Mouse (Mus musculus): ENCODE measurements around the gene Nosip.
"Not testable (repeated sequence)": the region's sequence is repeated elsewhere in the genome, so short reads cannot be mapped to it uniquely, and the experiment has no call there.

Nosip gene

GRCm38 (mm10) chr7:45062239-45062835, at the start of gene Nosip, which contains the start of gene Prrg2:
Gene Nosip (plus strand): TSS chr7:45062429.
Gene Prrg2 (minus strand): TSS chr7:45062677.
- peak; percentile 88 for DNase-seq

DNA sequence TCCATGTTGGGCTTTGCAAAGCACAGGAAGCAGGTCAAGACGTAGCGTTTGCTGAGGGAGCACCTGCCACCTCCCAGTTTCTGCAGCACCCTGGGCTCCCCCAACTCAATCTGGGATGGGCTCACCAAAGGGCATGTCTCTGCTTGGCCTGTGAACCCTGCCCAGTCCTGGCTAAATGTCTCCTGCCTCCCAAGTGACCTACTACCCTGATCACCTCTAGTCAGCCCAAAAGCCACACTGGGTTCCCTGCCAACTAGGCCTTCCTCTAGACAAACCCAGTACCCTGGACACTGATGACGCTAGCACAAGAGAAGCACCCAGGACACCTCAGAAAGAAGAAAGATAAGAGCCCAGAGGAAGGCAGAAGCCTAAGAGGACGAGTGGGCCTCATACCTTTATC, 49.4 kb upstream of the Nosip start:
- no peak for DNase-seq

- DNase-seq = no peak
Measured at GRCm38 (mm10) chr7:45013366-45014095, 48.7 kb upstream of the Nosip start.

DNA sequence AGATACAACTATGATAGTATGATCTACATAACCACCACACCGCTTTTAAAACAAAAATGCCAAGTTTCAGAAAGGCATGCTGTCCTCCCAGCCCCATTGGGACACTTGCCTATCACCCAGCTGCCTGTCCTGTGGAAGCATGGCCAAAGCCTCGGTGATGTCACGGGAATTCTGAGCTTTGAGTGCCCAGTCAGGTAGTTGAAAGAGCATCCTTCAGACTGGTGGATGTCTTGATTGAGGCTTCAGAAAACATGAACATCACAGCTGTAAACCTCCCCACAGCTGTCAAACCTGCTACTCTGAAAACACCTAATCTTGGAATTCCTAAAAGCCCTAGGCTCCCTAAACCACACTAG, 48.2 kb upstream of the Nosip start:
- no peak for DNase-seq

DNA sequence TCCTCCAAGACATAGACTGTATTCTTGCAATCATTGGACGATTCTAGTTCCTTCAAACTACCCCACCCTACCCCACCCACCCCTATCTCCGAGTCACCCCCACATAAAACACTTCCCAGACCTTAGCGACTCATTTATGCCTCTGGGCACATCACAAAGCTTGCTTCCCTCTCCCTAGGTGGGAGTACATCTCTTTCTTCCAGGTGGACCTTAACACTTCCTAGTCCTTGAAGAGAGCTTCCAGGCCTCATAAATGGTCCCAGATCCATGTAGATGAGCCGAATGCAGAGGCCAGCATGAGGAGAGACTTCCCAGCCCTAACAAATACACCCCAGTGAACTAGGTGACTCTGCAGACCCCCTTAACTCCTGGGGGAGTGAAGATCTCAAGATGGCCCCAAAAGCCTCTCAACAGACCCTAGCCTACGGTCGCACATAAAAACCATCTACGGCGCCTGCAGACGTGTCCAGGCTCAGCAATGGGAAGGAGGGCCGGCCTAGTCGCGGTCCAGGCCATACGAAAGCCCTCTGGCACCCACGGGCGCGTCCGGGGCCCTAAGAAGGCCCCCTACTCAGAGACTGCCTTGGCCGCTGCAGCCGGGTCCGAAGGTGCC, 46.8 kb upstream of the Nosip start:
- no peak for DNase-seq

DNA sequence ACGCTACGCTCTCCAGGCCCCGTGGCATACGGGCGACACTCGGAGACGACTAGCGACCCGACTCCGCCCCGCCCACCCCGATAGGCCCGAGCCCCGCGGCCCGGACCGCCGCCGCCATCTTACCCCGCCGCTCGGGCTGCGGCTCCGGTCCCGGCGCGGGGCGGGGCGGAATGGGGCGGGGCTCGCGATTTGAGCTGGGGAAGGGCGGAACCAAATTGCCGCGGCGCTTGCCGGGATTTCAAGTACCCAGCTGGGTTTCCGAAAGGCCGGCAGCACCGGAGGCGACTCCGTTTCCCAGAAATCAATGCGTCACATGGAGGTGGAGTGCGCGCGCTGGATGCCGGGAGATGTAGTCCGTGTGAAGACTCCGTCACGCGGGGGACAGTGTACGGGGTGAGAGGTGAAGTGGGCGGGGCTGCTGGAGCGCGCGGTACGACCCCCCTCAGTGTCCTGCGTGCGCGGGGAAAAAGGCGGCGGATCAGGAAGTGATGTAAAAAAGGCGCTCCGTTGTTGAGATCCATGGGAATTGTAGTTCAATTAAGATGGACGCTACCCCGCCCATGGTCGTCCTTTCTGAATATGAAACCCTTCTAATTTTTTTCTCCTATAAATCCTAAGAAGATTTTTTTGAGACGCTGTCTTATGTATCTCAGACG, 46.1 kb upstream of the Nosip start, which contains the start of gene Scaf1:
Gene Scaf1, minus strand, starts transcription at position 407 of the 656 bp plus-strand sequence.
- DNase-seq = peak; percentile 98

DNA sequence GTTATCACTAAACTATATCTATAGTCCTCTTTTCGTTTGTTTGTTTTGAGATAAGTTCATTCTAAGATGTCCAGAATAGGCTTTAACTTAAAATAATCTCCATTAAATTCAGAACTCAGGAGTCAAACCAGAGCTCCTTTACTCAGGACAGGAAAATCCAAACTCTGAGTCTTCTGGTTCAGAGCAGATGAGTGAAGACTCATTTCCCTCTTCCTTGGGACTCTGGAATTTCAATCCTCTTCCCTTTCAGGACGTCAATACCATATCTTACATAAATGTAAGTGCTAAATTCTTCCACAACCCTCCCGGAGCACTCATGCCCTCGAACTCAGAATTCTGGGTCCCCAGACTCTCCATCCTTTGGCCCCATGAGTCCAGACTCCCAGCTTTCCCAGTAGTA, 45.5 kb upstream of the Nosip start:
- DNase-seq = no peak

- peak; percentile 50 for DNase-seq
Measured at GRCm38 (mm10) chr7:45017242-45018061, 44.8 kb upstream of the Nosip start, which contains the start of gene Rras. Gene Rras (plus strand): TSS chr7:45017961.

DNA sequence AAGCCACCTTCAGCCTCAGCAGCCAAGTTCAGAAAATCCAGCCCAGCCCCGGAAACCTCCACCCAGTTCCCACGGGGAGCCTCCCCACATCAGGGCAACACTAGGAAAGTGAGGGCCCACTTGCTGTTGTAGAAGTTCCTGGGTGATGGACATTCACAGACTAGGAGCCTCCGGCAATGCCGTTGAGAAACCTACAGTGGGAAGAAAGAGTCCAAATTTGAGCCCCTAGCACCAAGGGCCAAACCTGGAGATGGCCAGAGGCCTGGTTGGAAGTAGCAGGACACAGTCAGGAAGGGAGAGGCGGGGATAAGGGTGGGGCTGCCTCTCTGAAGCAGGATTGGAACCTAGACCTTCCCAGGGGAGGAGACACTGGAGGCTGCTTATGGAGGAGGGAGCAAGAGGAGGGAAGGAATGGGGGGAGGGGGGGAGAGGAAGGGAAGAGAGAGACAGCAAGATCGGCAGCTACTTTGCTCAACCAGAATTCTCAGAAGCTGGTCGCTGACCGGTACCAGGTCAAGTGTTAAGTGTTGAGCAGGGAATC, 43.1 kb upstream of the Nosip start:
- DNase-seq = no peak

GRCm38 (mm10) chr7:45020225-45020624, 42.0 kb upstream of the Nosip start:
- DNase-seq = no peak

DNA sequence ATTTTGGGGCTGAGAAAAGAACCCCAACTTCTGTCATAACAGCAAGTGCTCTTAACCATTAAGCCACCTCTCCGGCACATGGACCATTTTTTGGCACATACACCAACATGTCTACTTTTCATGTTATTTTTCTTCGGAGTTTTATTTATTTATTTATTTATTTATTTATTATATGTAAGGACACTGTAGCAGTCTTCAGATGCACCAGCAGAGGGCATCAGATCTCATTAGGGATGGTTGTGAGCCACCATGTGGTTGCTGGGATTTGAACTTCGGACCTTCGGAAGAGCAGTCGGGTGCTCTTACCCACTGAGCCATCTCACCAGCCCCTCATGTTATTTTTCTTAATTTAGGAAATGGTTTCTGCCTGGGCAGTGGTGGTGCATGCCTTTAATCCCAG, 38.5 kb upstream of the Nosip start:
- DNase-seq = not testable (repeated sequence)

DNA sequence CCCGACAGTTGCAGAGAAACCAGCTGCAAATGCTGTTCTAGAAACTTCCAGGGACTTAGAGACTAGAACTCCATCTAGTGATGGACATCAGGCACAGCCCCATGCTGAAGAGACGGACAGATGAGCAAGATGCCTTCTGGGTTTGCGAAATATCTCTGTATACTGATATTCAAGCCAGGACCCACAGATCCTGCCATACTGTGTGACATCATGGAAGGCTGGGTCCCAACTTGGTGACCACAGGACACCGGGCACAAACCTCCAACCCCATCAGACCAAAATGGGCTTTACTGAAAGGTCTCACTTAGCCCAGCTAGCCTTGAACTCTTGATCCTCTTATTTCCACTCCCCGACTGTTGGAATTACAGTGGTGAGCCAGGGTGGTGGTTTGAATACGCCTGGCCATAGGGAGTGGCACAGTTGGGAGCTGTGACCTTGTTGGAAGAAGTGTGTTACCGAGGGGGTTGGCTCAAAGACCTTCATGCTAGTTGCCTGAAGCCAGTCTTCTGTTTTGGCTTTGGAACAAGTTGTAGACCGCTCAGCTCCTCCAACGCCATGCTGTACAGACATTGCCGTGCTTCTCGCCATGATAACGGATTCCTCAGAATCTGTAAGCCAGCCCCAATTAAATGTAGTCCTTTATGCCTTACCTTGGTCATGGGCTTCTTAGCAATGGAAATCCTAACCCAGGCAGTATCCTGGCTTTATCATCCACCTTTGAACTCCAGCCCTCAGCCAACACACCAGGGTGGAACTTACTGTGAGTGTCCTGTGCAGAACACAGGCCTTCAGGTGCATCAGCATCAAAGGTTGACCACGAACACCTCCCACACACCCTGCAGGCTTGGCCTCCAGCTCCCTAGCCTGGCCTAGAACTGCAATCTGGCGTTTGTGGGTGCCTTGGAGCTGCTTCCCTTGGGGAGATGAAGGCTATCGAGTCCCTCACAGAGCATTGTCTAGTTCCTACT, 37.7 kb upstream of the Nosip start:
- DNase-seq = no peak

DNA sequence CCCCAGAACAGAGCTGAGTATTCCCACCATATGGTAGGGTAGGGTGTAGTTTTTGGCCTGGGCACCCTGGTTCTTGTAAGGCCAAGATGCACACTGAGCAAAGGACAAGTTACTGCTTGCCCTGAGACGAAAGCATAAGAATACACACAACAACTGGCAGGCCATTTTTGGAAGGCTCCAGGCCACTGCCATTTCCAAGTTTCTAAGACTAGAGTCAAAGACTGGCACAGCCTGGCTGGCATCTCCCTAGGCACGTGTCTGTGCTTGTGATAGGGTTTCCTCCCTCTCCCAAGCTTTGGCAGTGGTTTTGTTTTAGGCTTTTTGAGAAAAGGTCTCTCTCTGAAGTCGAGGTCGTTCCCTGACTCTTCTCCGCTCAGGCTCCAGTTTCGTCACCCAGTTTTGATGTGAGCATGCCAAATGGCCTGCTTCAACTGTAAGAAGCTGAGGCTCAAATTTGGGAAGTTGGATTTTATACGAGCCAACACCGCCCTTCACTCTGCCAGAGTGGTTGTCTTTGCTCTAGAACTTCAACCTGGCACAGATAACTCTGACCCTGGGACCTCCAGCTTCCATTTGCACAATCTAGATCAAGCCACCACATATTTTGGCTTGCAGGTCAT, 36.5 kb upstream of the Nosip start:
- no peak for DNase-seq

GRCm38 (mm10) chr7:45026256-45026655, 36.0 kb upstream of the Nosip start:
- DNase-seq = no peak

- no peak for DNase-seq
Measured at GRCm38 (mm10) chr7:45027761-45028160, 34.5 kb upstream of the Nosip start.

GRCm38 (mm10) chr7:45028351-45028750, 33.9 kb upstream of the Nosip start:
- DNase-seq = no peak

DNA sequence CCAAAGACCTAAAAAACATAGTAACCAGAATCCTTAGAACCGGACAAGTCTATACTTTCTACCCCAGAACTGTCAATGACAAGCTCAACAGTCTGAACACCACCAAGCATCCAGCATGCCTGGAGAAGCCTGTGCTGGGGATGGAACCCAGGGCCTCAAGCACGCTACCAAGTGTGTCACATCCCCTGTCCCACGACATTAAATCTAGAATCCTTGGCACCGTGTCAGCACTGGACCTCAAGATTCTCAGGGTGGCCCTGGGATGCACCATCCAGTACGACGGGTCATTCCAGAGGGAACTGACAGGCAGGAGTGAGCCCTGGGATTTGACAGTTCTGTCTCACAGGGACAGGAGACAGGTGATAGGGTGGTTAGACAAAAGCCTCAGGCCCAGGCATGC, 32.2 kb upstream of the Nosip start:
- no peak for DNase-seq

DNA sequence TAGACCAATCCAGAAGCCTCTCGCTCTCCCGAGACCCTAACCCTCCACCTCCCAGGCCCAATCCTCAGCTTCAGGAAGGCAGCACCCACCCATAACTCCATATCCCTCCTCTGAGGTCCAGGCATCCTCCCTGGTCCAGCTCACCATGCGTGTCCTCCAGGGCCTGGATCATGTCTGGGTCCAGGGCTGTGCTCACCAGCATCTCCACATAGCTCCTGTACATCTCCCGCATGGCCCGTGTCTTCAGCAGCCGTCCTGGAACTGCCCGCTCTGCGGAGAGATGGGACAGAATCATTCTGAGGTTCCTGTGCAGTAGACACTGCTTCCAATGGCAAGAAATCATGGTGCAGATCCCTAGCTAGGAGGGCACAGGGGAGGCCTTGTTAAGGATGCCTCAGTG, 31.4 kb upstream of the Nosip start:
- DNase-seq = no peak

DNA sequence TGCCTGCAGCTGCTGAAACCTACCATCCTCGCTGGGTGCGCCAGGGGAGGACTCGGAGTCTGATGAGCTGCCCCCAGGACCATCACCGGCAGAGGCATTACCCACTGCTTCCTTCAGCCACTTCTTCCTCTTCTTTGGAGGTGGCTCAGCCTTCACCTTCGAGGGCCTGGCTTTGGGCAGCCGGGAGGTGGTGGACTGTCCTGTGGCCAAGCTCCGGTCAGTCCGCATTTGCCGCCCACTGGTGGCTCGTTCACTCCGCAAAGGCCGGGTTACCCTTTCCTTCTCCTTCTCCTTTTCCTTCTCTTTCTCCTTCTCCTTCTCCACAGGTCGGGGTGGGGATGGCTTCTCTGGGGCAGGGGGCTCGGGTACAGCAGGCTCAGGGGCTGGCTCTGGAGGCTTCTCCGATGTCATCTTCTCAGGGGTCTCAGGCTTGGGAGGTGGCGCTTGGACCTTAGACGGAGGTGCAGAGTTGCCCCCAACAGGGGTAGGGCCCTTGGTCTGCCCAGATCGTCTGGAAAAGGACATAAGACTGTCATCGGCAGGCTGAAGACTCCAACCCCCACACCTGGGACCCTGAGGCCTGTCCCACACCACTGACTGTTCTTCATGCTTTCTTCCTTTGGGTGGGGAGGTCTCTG, 28.4 kb upstream of the Nosip start:
- DNase-seq = no peak

- no peak for DNase-seq
Measured at GRCm38 (mm10) chr7:45035631-45036030, 26.6 kb upstream of the Nosip start.
